Mouse (Mus musculus) heart, postnatal 0 days (tissue): ENCODE measurements at regions not wholly inside any gene's neighbourhood (a gene's known extent, or its start where the extent isn't known, plus 50 kb on each side); places are given as distances from the start of the nearest gene placed in this dataset.
A peak's percentile ranks its signal among the peaks of the same experiment; 100 is the strongest.

ENCODE experiments used
- ATAC-seq: fragments of 200-750 bp; cut with Nextera tagmentation; 2 replicates; pipeline ENCODE4 v1.8.0; 2017; ENCODE audit warnings: low read depth, moderate number of reproducible peaks, moderate library complexity; ENCODE audit not compliant: insufficient read depth
- DNase-seq: peaks from one replicate; pipeline ENCODE4 v3.0.0-alpha.2; 2016; ENCODE audit warnings: low spot score
- H3K27ac ChIP-seq: fragments of 300-500 bp; sonication (generic); 2 replicates; pipeline ENCODE4 v1.5.1; 2014; ENCODE audit warnings: low read depth, mild to moderate bottlenecking
- H3K27me3 ChIP-seq: fragments of 300-500 bp; sonication (generic); 2 replicates; pipeline ENCODE4 v1.6.1; 2014; ENCODE audit warnings: low read length, mixed read lengths; ENCODE audit not compliant: control insufficient read depth, insufficient read depth
- H3K36me3 ChIP-seq: fragments of 300-500 bp; sonication (generic); replicated peaks from 2 replicates; pipeline ENCODE4 v1.6.1; 2014; ENCODE audit warnings: low read length, mixed read lengths; ENCODE audit not compliant: control insufficient read depth, insufficient read depth
- H3K4me1 ChIP-seq: fragments of 300-500 bp; sonication (generic); 2 replicates; pipeline ENCODE4 v1.6.1; 2014; ENCODE audit warnings: antibody characterized with exemption; ENCODE audit not compliant: control insufficient read depth, insufficient read depth
- H3K4me2 ChIP-seq: fragments of 300-500 bp; sonication (generic); 2 replicates; pipeline ENCODE4 v1.6.1; 2014; ENCODE audit warnings: low read depth, mild to moderate bottlenecking, low read length, moderate library complexity
- H3K4me3 ChIP-seq: fragments of 300-500 bp; sonication (generic); 2 replicates; pipeline ENCODE4 v1.5.1; 2014; ENCODE audit warnings: low read depth, low read length
- H3K9ac ChIP-seq: fragments of 300-500 bp; sonication (generic); replicated peaks from 2 replicates; pipeline ENCODE4 v1.6.1; 2014; ENCODE audit warnings: low read depth, low read length, mixed read lengths
- H3K9me3 ChIP-seq: fragments of 300-500 bp; sonication (generic); replicated peaks from 2 replicates; pipeline ENCODE4 v1.6.1; 2016; ENCODE audit warnings: low read length; ENCODE audit not compliant: control insufficient read depth
- CTCF ChIP-seq: IDR thresholded peaks from 2 replicates; pipeline ENCODE4 v1.5.1; 2016; ENCODE audit warnings: antibody characterized with exemption, control low read depth, low read depth
- EP300 ChIP-seq: IDR thresholded peaks from 2 replicates; pipeline ENCODE4 v1.6.1; 2016; ENCODE audit warnings: antibody characterized with exemption, low read depth
- WGBS: fragments of 180-500 bp; shearing (Covaris S2); extraction: QIAGEN DNeasy Blood & Tissue Kit; methylation state at CpG from one replicate; pipeline ENCODE4 v1.1.7; 2014; 5-methylcytosine and 5-hydroxymethylcytosine counted together

DNA sequence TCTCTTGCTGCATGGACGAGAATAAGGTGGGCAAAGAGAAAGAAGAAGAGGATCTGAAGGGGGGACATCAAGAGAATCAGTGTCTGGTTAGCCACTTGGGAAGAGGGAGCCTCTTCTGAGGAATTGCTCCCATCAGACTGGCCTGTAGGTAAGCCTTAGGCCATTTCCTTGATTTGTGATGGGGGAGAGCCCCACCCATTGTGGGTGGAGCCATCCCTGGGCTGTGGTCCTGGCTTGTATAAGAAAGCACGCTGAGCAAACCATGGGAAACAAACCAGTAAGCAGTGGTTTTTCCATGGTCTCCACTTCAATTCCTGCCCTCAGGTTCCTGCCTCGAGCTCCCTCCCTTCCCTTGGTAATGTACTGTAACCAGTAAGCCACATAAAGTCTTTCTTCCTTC, 57.7 kb upstream of the Sez6l start:
- Histone ChIP-seq H3K9me3 (0 out of 2 replicates have a peak, but pooled peaks cover 3% of the 10 kb centered on the region), H3K4me3 (no peak overlapping the region), H3K4me1 (no peaks in the 10 kb centered on the region), H3K27ac (no peak overlapping the region), H3K27me3 (peaks cover 51% of the 10 kb centered on the region), H3K9ac (no peak overlapping the region), H3K36me3 (no peaks in the 10 kb centered on the region), H3K4me2 (no peak overlapping the region)
- DNase-seq: no peak
- no peak for ATAC-seq
- TF ChIP-seq EP300 (no peak), CTCF (no peak)
- WGBS: 56% methylated on average over 3 of the region's 3 CpGs

- Histone ChIP-seq H3K27ac (no peak overlapping the region), H3K4me1 (no peaks in the 10 kb centered on the region), H3K9ac (no peak overlapping the region), H3K9me3 (no peaks in the 10 kb centered on the region), H3K36me3 (no peaks in the 10 kb centered on the region), H3K27me3 (peaks cover 48% of the 10 kb centered on the region), H3K4me3 (no peak overlapping the region), H3K4me2 (no peak overlapping the region)
- no peak for TF ChIP-seq CTCF
- TF ChIP-seq EP300: no peak
- DNase-seq (no peak), ATAC-seq (no peak)
- WGBS: 45% methylated on average over 7 of the region's 7 CpGs
These were observed 54.8 kb upstream of the Sez6l start for GRCm38 (mm10) chr5:112631766-112632165.

DNA sequence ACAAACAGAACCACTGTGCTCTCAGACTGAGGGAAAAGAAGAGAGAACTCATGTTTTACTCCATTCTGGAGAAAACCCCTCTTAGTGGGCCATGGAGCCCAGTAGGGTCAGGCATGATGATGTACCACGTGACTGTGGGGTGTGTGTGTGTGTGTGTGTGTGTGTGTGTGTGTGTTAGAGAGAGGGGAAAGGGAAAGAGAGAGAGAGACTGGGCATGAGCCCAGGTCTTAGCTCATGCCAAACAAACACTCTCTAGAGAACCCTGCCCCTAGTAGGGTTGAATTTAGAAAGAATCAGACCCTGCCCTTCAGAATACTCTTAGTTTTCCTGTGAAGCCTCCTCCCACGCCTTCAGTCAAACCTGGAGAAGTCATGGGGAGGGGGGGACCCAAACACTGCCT, 52.7 kb upstream of the Sez6l start:
- TF ChIP-seq EP300 (no peak), CTCF (no peak)

DNA sequence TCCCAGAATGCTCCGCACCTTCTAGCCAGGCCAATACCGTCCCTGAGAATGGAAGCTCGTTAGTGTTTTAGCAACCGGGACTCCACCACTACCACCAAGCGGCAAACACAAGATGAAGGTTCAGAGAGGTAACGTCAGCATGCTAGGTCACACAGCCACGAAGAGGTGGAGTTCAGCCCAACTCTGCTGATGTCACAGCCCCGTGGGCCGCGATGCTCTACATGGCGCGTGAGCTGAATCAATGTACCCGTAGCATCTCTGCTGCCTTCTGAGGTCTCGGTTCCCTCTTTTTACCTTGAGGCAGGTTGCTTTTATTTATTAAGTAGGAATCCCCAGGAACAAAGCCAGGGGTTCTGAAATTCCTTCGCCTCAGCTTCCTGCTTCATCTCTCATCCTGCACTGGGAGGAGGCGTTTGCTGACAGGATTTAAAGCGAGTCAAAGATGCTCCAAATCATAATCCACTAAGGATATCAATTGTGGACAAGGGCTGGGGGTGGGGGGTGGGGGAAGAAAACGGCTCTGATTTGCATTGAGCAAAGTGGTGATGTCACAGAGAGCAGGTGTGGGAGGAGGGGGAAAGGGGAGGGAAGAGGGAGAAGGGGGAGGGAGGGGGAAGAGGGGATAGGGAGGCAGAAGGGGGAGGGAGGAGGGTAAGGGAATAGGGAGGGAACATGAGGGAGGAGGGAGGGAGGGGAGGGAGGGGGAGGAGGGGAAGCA, 51.2 kb upstream of the Sez6l start:
- Histone ChIP-seq H3K27ac (no peak overlapping the region), H3K4me1 (no peaks in the 10 kb centered on the region), H3K9me3 (no peaks in the 10 kb centered on the region), H3K36me3 (no peaks in the 10 kb centered on the region), H3K4me3 (no peak overlapping the region), H3K9ac (no peak overlapping the region), H3K4me2 (no peak overlapping the region), H3K27me3 (peaks cover 56% of the 10 kb centered on the region)
- ATAC-seq (no peak), DNase-seq (no peak)
- 19% methylated on average over 18 of the region's 18 CpGs for WGBS
- TF ChIP-seq EP300 (no peak), CTCF (no peak)

More for the DNA sequence above, 52.7 kb upstream of the Sez6l start:
- Histone ChIP-seq H3K27me3 (peaks cover 47% of the 10 kb centered on the region), H3K4me2 (no peak overlapping the region), H3K27ac (no peak overlapping the region), H3K4me1 (no peaks in the 10 kb centered on the region), H3K9ac (no peak overlapping the region), H3K4me3 (no peak overlapping the region), H3K9me3 (no peaks in the 10 kb centered on the region), H3K36me3 (no peaks in the 10 kb centered on the region)
- DNase-seq: no peak
- ATAC-seq: peak; percentile 53; the same call in 1 of the 2 replicates
- 45% methylated on average over 2 of the region's 2 CpGs for WGBS

DNA sequence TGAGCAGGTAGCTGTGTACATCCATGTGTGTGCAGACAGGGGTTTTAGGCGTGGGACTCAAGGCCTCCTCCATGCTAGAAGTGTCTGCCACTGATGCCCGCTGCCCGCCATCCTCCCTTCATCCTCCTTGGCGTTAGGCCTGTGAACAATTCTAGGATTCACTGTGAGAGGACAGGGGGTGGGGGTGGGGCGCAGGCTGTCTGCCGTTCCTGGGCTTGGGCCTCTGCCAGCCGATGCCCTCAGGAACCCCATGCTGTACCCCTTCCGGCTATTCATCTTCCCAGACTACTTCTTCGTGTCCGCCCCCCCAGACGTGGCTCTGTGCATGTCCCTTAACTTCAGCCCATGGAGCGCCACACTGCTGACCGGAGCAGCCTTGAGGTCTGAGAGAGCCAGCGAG, 50.3 kb upstream of the Sez6l start:
- TF ChIP-seq CTCF (no peak), EP300 (no peak)
- no peak for DNase-seq
- Histone ChIP-seq H3K36me3 (no peaks in the 10 kb centered on the region), H3K4me3 (no peak overlapping the region), H3K27me3 (peaks cover 63% of the 10 kb centered on the region), H3K9me3 (no peaks in the 10 kb centered on the region), H3K4me2 (no peak overlapping the region), H3K9ac (no peak overlapping the region), H3K27ac (no peak overlapping the region), H3K4me1 (no peaks in the 10 kb centered on the region)
- 53% methylated on average over 14 of the region's 14 CpGs for WGBS
- no peak for ATAC-seq
